ENCODE assay signal across 8 mouse cellular contexts in the genomic region with DNA sequence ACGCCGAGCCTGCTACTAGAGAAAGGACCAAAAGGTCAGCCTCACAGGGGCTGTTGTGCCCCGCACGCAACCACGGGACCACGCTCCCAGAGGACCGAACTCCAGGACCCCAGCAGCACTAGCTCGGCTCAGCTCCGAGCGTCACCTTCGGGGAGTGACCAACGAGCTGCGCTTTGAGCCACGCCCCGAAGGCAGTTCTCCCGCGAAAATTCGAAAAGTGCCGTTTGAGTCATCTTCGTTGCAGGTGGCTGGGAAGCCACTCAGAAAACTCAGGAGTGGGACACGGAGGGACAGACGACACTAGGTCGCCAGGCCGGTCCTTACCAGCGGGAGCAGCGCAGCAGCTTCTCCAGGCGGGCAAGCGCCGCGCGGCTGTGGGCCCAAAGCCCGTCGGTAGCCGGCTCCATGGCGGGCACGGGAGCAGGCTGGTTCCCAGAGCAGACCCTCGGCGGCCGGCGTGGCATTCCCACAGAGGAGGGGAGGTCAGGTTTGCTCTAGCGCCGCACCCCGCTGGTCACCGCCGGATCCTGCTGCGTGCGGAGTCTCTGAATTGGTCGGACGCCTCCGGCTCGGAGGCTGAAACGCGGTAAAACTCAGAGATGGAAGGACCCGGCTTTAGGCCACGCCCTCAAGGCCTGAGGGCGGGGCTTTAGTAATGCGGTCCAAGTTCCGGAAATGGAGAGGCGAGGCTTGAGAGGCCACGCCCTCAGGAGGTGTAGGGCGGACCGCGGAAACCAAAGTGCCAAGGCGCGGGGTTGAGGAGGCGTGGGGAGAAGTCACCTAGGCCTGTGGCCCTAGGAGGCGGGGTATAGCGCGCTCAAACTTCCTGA. TPM values are rescaled to one million over a fixed set of nuclear protein-coding genes. Genes with fewer than 3 reads are reported as not detected.
A peak's percentile ranks its signal among the peaks of the same experiment; 100 is the strongest.
DNase-seq lines count a peak whose midpoint lies in the region; ATAC-seq and TF ChIP-seq lines count a peak whose summit lies in the region.

Gene Bard1, minus strand, starts transcription at position 803 of the 830 bp plus-strand sequence.

- peaks cover 17% of the 10 kb centered on the region for H3K4me1 ChIP-seq in bone marrow macrophage, adult 2 months (ENCODE audit: control insufficient read depth, insufficient read depth, low read length)
- H3K4me1 ChIP-seq in embryonic fibroblast, embryonic 13.5 days (ENCODE audit: control insufficient read depth, insufficient read depth, low read length) = peaks cover 5% of the 10 kb centered on the region; the same call in 1 of the 2 replicates
- H3K4me1 ChIP-seq in kidney, embryonic 14.5 days (ENCODE audit: control insufficient read depth, insufficient read depth, low read length) = 0 out of 2 replicates have a peak, but pooled peaks cover 6% of the 10 kb centered on the region
- peaks cover 4% of the 10 kb centered on the region; the same call in 1 of the 2 replicates for H3K4me1 ChIP-seq in limb, embryonic 15.5 days

- H3K4me2 ChIP-seq in kidney, embryonic 14.5 days (replicated peaks; ENCODE audit: low read depth, low read length) = peak within 1 kb of the TSS; percentile 54
- H3K4me2 ChIP-seq in limb, embryonic 15.5 days = peak within 1 kb of the TSS; percentile 75

- H3K27ac ChIP-seq in bone marrow macrophage, adult 2 months (ENCODE audit: insufficient read depth, low read depth, low read length) = peak within 1 kb of the TSS; percentile 38
- 0 out of 2 replicates have a peak within 1 kb of the TSS, but pooled peaks have one; percentile 4 for H3K27ac ChIP-seq in embryonic fibroblast, embryonic 13.5 days (ENCODE audit: insufficient read depth, low read length)
- H3K27ac ChIP-seq in kidney, embryonic 14.5 days (ENCODE audit: low read depth, low read length) = peak within 1 kb of the TSS; percentile 66
- peak within 1 kb of the TSS; percentile 79 for H3K27ac ChIP-seq in limb, embryonic 15.5 days

- no peak for TF ChIP-seq CTCF in bone marrow macrophage, adult 2 months (IDR thresholded peaks at IDR 0.05; ENCODE audit: low read depth, low read length)
- no peak for TF ChIP-seq CTCF in embryonic fibroblast, embryonic 13.5 days (IDR thresholded peaks at IDR 0.05; ENCODE audit: borderline replicate concordance, insufficient read depth, low read length)

- H3K9me3 ChIP-seq in kidney, embryonic 14.5 days (ENCODE audit: control insufficient read depth, low read length) = no peaks in the 10 kb centered on the region
- no peaks in the 10 kb centered on the region for H3K9me3 ChIP-seq in limb, embryonic 15.5 days

- TF ChIP-seq POLR2A in bone marrow macrophage, adult 2 months (IDR thresholded peaks at IDR 0.05; ENCODE audit: borderline replicate concordance, low read depth, low read length) = no peak; the same call in 1 of the 2 replicates
- TF ChIP-seq POLR2A in embryonic fibroblast, embryonic 13.5 days (IDR thresholded peaks at IDR 0.05; ENCODE audit: low read depth, low read length) = peak; percentile 87

- no peaks in the 10 kb centered on the region for H3K36me3 ChIP-seq in kidney, embryonic 14.5 days (ENCODE audit: control insufficient read depth, insufficient read depth, low read length)
- no peaks in the 10 kb centered on the region for H3K36me3 ChIP-seq in limb, embryonic 15.5 days

- peak within 1 kb of the TSS; percentile 67 for H3K9ac ChIP-seq in kidney, embryonic 14.5 days (ENCODE audit: low read depth, low read length)
- H3K9ac ChIP-seq in limb, embryonic 15.5 days = peak within 1 kb of the TSS; percentile 55

- peak; percentile 100 for DNase-seq in A20 (ENCODE audit: low read depth, low spot score)
- DNase-seq in heart, adult 9 months (ENCODE audit: low spot score in 2 of 2) = peak; percentile 94
- DNase-seq in monocyte, adult 2 months (ENCODE audit: low read depth in 1 of 2, low spot score in 2 of 2) = peak; percentile 93 to 95
- peak; percentile 99 for DNase-seq in spleen, postnatal 36 days (ENCODE audit: low spot score in 2 of 2)

- peak within 1 kb of the TSS; percentile 97 for H3K4me3 ChIP-seq in bone marrow macrophage, adult 2 months (ENCODE audit: insufficient read depth, low read length)
- peak within 1 kb of the TSS; percentile 95 for H3K4me3 ChIP-seq in embryonic fibroblast, embryonic 13.5 days (ENCODE audit: insufficient read depth, low read length)
- H3K4me3 ChIP-seq in kidney, embryonic 14.5 days (ENCODE audit: low read length) = peak within 1 kb of the TSS; percentile 67
- H3K4me3 ChIP-seq in limb, embryonic 15.5 days = peak within 1 kb of the TSS; percentile 95

- WGBS in kidney, embryonic 14.5 days = under 1% methylated on average over 66 of the region's 69 CpGs
- WGBS in limb, embryonic 15.5 days = under 1% methylated on average over 69 of the region's 69 CpGs

- peak; percentile 99 for ATAC-seq in kidney, embryonic 14.5 days (ENCODE audit: low FRiP score, low TSS enrichment)
- peak; percentile 95 for ATAC-seq in limb, embryonic 15.5 days (ENCODE audit: insufficient number of reproducible peaks, low FRiP score, low TSS enrichment, low read depth)

- H3K27me3 ChIP-seq in kidney, embryonic 14.5 days (ENCODE audit: control insufficient read depth, insufficient read depth, low read length) = no peaks in the 10 kb centered on the region
- H3K27me3 ChIP-seq in limb, embryonic 15.5 days = no peaks in the 10 kb centered on the region

RNA-seq across cellular contexts. Expression of gene Bard1, which starts in this region (rescaled TPM):
- 4.4 and 5.2 TPM in 2 replicates for polyA plus RNA-seq in bone marrow macrophage, adult 2 months (2012; ENCODE audit: insufficient read depth, insufficient read length, missing spikeins)
- polyA plus RNA-seq in embryonic fibroblast, embryonic 13.5 days (2011; ENCODE audit: insufficient read length, low read depth, missing spikeins) = 4.3 and 6.2 TPM in 2 replicates
- 3.7 and 3.9 TPM in 2 replicates for polyA plus RNA-seq in kidney, embryonic 14.5 days (2014; fragmentation: Nextera tagmentation; extraction: Ambion mirVana)
- 1.6 and 2.0 TPM in 2 replicates for polyA plus RNA-seq in limb, embryonic 15.5 days (2015; fragmentation: Nextera tagmentation; extraction: Ambion mirVana)

Comparison
In these comparisons a context has a peak if more than half of its experiments do, and no peak if none do; other contexts are left out.
1. Peak in every context shown above with its lines: DNase-seq, ATAC-seq, H3K4me3 ChIP-seq and H3K27ac ChIP-seq.
2. H3K27ac ChIP-seq: peak in every context shown above with its lines; median percentile 79 in limb, embryonic 15.5 days; 66 in kidney, embryonic 14.5 days; 38 in bone marrow macrophage, adult 2 months; 4 in embryonic fibroblast, embryonic 13.5 days.